Mouse (Mus musculus) heart, adult 2 months (tissue): ENCODE results near the gene Rgl2. TPM values are rescaled to one million over a fixed set of nuclear protein-coding genes. Genes with fewer than 3 reads are reported as not detected.
"Not testable (repeated sequence)": the region's sequence is repeated elsewhere in the genome, so short reads cannot be mapped to it uniquely, and the experiment has no call there.

Experiments used
- DNase-seq, 2 experiments: peaks; one replicate each; pipeline ENCODE4 v3.0.0; 2021
- H3K27ac ChIP-seq: fragments of 200-600 bp; 2 replicates; pipeline ENCODE4 v1.8.1; 2022
- H3K27me3 ChIP-seq: fragments of 200-500 bp; 2 replicates; pipeline ENCODE4 v1.6.1; 2012; ENCODE audit warnings: mild to moderate bottlenecking, low read length, inconsistent platforms, mixed read lengths; ENCODE audit not compliant: control insufficient read depth, insufficient read depth
- H3K36me3 ChIP-seq: fragments of 200-500 bp; 2 replicates; pipeline ENCODE4 v1.6.1; 2012; ENCODE audit warnings: low read length, inconsistent platforms; ENCODE audit not compliant: control insufficient read depth, insufficient read depth
- H3K4me1 ChIP-seq: fragments of 200-500 bp; 2 replicates; pipeline ENCODE4 v1.6.1; 2011; ENCODE audit warnings: low read length; ENCODE audit not compliant: control insufficient read depth, insufficient read depth
- H3K4me3 ChIP-seq: fragments of 200-600 bp; 2 replicates; pipeline ENCODE4 v1.8.1; 2022
- H3K79me2 ChIP-seq: fragments of 200-500 bp; replicated peaks from 2 replicates; pipeline ENCODE4 v1.6.1; 2012; ENCODE audit warnings: mild to moderate bottlenecking, inconsistent platforms, low read length, moderate library complexity, mixed read lengths; ENCODE audit not compliant: control insufficient read depth, insufficient read depth
- H3K9ac ChIP-seq: fragments of 200-500 bp; 2 replicates; pipeline ENCODE4 v1.6.1; 2012; ENCODE audit warnings: low read depth, mild to moderate bottlenecking, control low read depth, inconsistent platforms, low read length, mixed read lengths
- CTCF ChIP-seq: fragments of 200-600 bp; IDR thresholded peaks from 2 replicates; pipeline ENCODE4 v1.8.1; 2022; ENCODE audit warnings: antibody characterized with exemption, mild to moderate bottlenecking, moderate library complexity
- EP300 ChIP-seq: fragments of 200-500 bp; IDR thresholded peaks from 2 replicates; pipeline ENCODE4 v1.6.1; 2011; ENCODE audit warnings: low read depth, low read length, control low read depth; ENCODE audit not compliant: insufficient read depth
- POLR2A ChIP-seq: fragments of 200-500 bp; IDR thresholded peaks from 2 replicates; pipeline ENCODE4 v1.6.1; 2011; ENCODE audit warnings: mild to moderate bottlenecking, low read depth, low read length, control low read depth; ENCODE audit not compliant: insufficient read depth
- WGBS: fragments of 180-500 bp; shearing (Covaris S2); methylation state at CpG from one replicate; pipeline ENCODE4 v1.1.7; 2018; 5-methylcytosine and 5-hydroxymethylcytosine counted together
- intact Hi-C: fragments of 180-260 bp; cut with DNase I; formaldehyde crosslinking; loops from one replicate; pipeline ENCODE4 v1.15.1; 2025
- polyA plus RNA-seq: library from polyadenylated mRNA; depleted of rRNA; stranded (reverse); fragments of >200 nt; gene quantifications from 2 replicates; pipeline ENCODE4 v1.2.3, GENCODE M21; 2012
- total RNA-seq, 2 experiments: library from RNA; stranded (reverse); gene quantifications; 2 replicates each; pipeline ENCODE4 v1.2.3; 2021

The Rgl2 gene
- total and polyA plus RNA-seq, 3 experiments = 33.2 to 89.1 (median 36.0) TPM

GRCm38 (mm10) chr17:33899642-33900041, 29.7 kb upstream of the Rgl2 start:
- Histone ChIP-seq H3K9ac (no peak overlapping the region), H3K36me3 (no peaks in the 10 kb centered on the region), H3K27ac (no peak overlapping the region), H3K27me3 (no peaks in the 10 kb centered on the region), H3K79me2 (no peaks in the 10 kb centered on the region), H3K4me1 (no peaks in the 10 kb centered on the region; the same call in 1 of the 2 replicates), H3K4me3 (no peak overlapping the region)
- DNase-seq = no peak
- intact Hi-C loops = loop anchor here (5.0 kb wide), 1 partner anchor 83 kb away; no protein-coding TSS in a partner anchor
- no peak for TF ChIP-seq EP300
- TF ChIP-seq POLR2A = no peak
- no peak for TF ChIP-seq CTCF
- WGBS = 78% methylated on average over 4 of the region's 4 CpGs

- Histone ChIP-seq H3K36me3 (no peaks in the 10 kb centered on the region), H3K9ac (no peak overlapping the region), H3K27me3 (no peaks in the 10 kb centered on the region), H3K4me1 (no peaks in the 10 kb centered on the region; the same call in 1 of the 2 replicates), H3K4me3 (no peak overlapping the region), H3K27ac (no peak overlapping the region), H3K79me2 (no peaks in the 10 kb centered on the region)
- intact Hi-C loops = no loop called here
- DNase-seq = no peak
- TF ChIP-seq CTCF = no peak
- no peak for TF ChIP-seq POLR2A
- TF ChIP-seq EP300 = no peak
- WGBS = 61% methylated on average over 7 of the region's 7 CpGs
Measured at GRCm38 (mm10) chr17:33900281-33900988, 28.9 kb upstream of the Rgl2 start.

GRCm38 (mm10) chr17:33900989-33901314, 28.4 kb upstream of the Rgl2 start:
- H3K36me3 ChIP-seq = no peaks in the 10 kb centered on the region
- no peaks in the 10 kb centered on the region for H3K79me2 ChIP-seq
- H3K27ac ChIP-seq = no peak overlapping the region
- no peak for TF ChIP-seq EP300
- TF ChIP-seq POLR2A = no peak
- no peak for TF ChIP-seq CTCF
- H3K27me3 ChIP-seq = no peaks in the 10 kb centered on the region
- no peak overlapping the region for H3K4me3 ChIP-seq
- H3K9ac ChIP-seq = no peak overlapping the region
- 74% methylated on average over 4 of the region's 4 CpGs for WGBS
- H3K4me1 ChIP-seq = no peaks in the 10 kb centered on the region; the same call in 1 of the 2 replicates
- intact Hi-C loops = no loop called here
- DNase-seq = no peak

GRCm38 (mm10) chr17:33901653-33902052, 27.7 kb upstream of the Rgl2 start:
- DNase-seq = no peak
- no peaks in the 10 kb centered on the region; the same call in 1 of the 2 replicates for H3K4me1 ChIP-seq
- no peak overlapping the region for H3K27ac ChIP-seq
- no peaks in the 10 kb centered on the region for H3K36me3 ChIP-seq
- H3K27me3 ChIP-seq = no peaks in the 10 kb centered on the region
- TF ChIP-seq POLR2A (no peak), CTCF (no peak), EP300 (no peak)
- H3K4me3 ChIP-seq = no peak overlapping the region
- WGBS = 54% methylated on average over 4 of the region's 4 CpGs
- no peak overlapping the region for H3K9ac ChIP-seq
- no peaks in the 10 kb centered on the region for H3K79me2 ChIP-seq
- intact Hi-C loops = no loop called here

- no peak for DNase-seq
- Histone ChIP-seq H3K27me3 (no peaks in the 10 kb centered on the region), H3K36me3 (no peaks in the 10 kb centered on the region), H3K27ac (no peak overlapping the region), H3K4me3 (no peak overlapping the region), H3K79me2 (no peaks in the 10 kb centered on the region), H3K9ac (no peak overlapping the region), H3K4me1 (no peaks in the 10 kb centered on the region; the same call in 1 of the 2 replicates)
- 40% methylated on average over 4 of the region's 4 CpGs for WGBS
- intact Hi-C loops = no loop called here
- no peak for TF ChIP-seq POLR2A
- TF ChIP-seq CTCF = no peak
- no peak for TF ChIP-seq EP300
Measured at GRCm38 (mm10) chr17:33902079-33902478, 27.3 kb upstream of the Rgl2 start.

GRCm38 (mm10) chr17:33902491-33902890, 26.9 kb upstream of the Rgl2 start:
- H3K9ac ChIP-seq = no peak overlapping the region
- no peaks in the 10 kb centered on the region; the same call in 1 of the 2 replicates for H3K4me1 ChIP-seq
- no peaks in the 10 kb centered on the region for H3K79me2 ChIP-seq
- WGBS = 49% methylated on average over 7 of the region's 7 CpGs
- TF ChIP-seq POLR2A = no peak
- TF ChIP-seq CTCF = no peak
- no peak for TF ChIP-seq EP300
- H3K27ac ChIP-seq = no peak overlapping the region
- H3K4me3 ChIP-seq = no peak overlapping the region
- no peaks in the 10 kb centered on the region for H3K36me3 ChIP-seq
- intact Hi-C loops = no loop called here
- no peak for DNase-seq
- no peaks in the 10 kb centered on the region for H3K27me3 ChIP-seq

- H3K4me1 ChIP-seq, H3K36me3 ChIP-seq, H3K9ac ChIP-seq, H3K4me3 ChIP-seq, H3K27ac ChIP-seq, H3K27me3 ChIP-seq, H3K79me2 ChIP-seq, DNase-seq, intact Hi-C loops: not testable (repeated sequence)
- WGBS = 82% methylated on average over 6 of the region's 6 CpGs
Measured at GRCm38 (mm10) chr17:33903911-33904651, 25.3 kb upstream of the Rgl2 start.

GRCm38 (mm10) chr17:33904835-33905234, 24.5 kb upstream of the Rgl2 start, which contains the start of gene Platr17:
Gene Platr17 (plus strand): TSS chr17:33905135.
- H3K27ac ChIP-seq, H3K36me3 ChIP-seq, H3K9ac ChIP-seq, DNase-seq, H3K4me1 ChIP-seq, H3K4me3 ChIP-seq, H3K27me3 ChIP-seq, intact Hi-C loops, H3K79me2 ChIP-seq: not testable (repeated sequence)
- WGBS = 58% methylated on average over 3 of the region's 4 CpGs
